Mouse (Mus musculus): ENCODE results near the gene C6. TPM values are rescaled to one million over a fixed set of nuclear protein-coding genes. Genes with fewer than 3 reads are reported as not detected.

Gene C6
- polyA plus RNA-seq, 1 experiment from 2014 or later, result 0.24 TPM

Other genes starting within 250 kb of the C6 start
- not detected in 2 replicates for gene Mroh2b, start 171.6 kb downstream of the C6 start, polyA plus RNA-seq (2015; fragmentation: Nextera tagmentation; extraction: Ambion mirVana)